Mouse (Mus musculus): Measurements from ENCODE around the gene Brd7. TPM values are rescaled to one million over a fixed set of nuclear protein-coding genes. Genes with fewer than 3 reads are reported as not detected.

Gene Brd7
- polyA plus RNA-seq (2015; fragmentation: Nextera tagmentation; extraction: Ambion mirVana): 77.2 and 85.2 TPM in 2 replicates

- peak within 1 kb of the TSS; percentile 93 for H3K4me2 ChIP-seq
- no peaks in the 10 kb centered on the region for H3K9me3 ChIP-seq
- peak within 1 kb of the TSS; percentile 91 for H3K27ac ChIP-seq
- no peaks in the 10 kb centered on the region for H3K27me3 ChIP-seq
- peaks cover 22% of the 10 kb centered on the region for H3K4me1 ChIP-seq
- under 1% methylated on average over 86 of the region's 91 CpGs for WGBS
- H3K36me3 ChIP-seq: peaks cover 25% of the 10 kb centered on the region
- H3K9ac ChIP-seq: peak within 1 kb of the TSS; percentile 98
- peak; percentile 83 for ATAC-seq (ENCODE audit: insufficient number of reproducible peaks, insufficient read depth, low FRiP score, low TSS enrichment, low read depth)
- H3K4me3 ChIP-seq: peak within 1 kb of the TSS; percentile 95
Measured at GRCm38 (mm10) chr8:88361708-88362428, at the start of gene Brd7. Brd7 (minus strand) TSS chr8:88362194.

GRCm38 (mm10) chr8:88411461-88411860 lies 49.5 kb upstream of the Brd7 start:
- Histone ChIP-seq H3K4me1 (no peaks in the 10 kb centered on the region), H3K36me3 (no peaks in the 10 kb centered on the region), H3K27me3 (no peaks in the 10 kb centered on the region), H3K4me3 (no peak overlapping the region), H3K9me3 (peaks cover 4% of the 10 kb centered on the region; the same call in 1 of the 2 replicates), H3K4me2 (no peak overlapping the region), H3K9ac (no peak overlapping the region), H3K27ac (no peak overlapping the region)
- 44% methylated on average over 6 of the region's 6 CpGs for WGBS
- no peak for ATAC-seq (ENCODE audit: insufficient number of reproducible peaks, insufficient read depth, low FRiP score, low TSS enrichment, low read depth)

DNA sequence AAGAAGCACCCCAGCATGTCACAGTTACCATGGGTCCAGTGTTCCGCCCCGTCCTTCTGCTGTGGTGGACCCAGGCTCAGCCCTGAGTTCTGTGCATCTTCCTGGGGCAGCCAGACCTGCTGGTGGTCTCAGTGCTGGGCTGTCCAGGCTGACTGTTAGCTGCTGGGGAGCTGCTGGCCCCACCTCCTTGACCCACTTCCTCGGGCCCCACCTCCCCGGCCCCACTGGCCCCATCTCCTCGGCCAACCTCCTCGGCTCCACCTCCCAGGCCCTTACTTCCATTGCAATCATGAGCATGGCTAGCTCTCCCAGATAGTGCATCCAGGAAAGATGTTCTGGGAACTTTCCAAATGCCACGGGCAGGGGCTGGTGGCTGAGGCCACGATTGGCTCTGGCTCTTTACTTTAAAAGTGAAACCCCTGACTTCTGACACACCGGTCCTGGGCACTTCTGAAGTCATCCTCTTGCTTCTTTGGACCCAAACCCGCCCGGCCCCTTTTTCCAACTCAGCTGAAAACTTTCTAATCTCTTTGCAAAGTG lies 47.5 kb upstream of the Brd7 start:
- Histone ChIP-seq H3K4me3 (no peak overlapping the region), H3K4me1 (no peaks in the 10 kb centered on the region), H3K36me3 (no peaks in the 10 kb centered on the region), H3K27me3 (no peaks in the 10 kb centered on the region), H3K9ac (no peak overlapping the region), H3K9me3 (peaks cover 8% of the 10 kb centered on the region; the same call in 1 of the 2 replicates), H3K4me2 (no peak overlapping the region), H3K27ac (no peak overlapping the region)
- no peak for ATAC-seq (ENCODE audit: insufficient number of reproducible peaks, insufficient read depth, low FRiP score, low TSS enrichment, low read depth)
- WGBS: 66% methylated on average over 11 of the region's 11 CpGs

DNA sequence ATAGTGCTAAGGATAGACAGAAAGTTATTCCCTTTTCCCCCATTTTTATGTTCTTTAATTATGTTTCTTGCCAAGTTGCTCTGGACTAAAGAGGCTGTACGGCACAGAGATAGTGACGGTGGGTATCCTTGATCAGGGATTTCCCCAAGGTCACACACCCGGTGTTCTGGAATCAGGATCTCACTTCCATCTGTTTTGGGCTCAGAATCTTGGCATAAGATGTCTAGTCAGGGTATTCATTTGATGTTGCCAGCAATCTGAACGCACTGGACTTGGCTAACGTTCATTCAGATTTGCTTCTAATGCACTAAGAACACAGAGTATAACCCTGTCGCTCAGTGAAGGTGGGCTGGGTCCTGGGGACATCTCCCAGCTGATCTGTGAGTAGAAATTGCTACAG lies 45.7 kb upstream of the Brd7 start:
- Histone ChIP-seq H3K27me3 (no peaks in the 10 kb centered on the region), H3K36me3 (no peaks in the 10 kb centered on the region), H3K4me2 (no peak overlapping the region), H3K9me3 (peaks cover 8% of the 10 kb centered on the region; the same call in 1 of the 2 replicates), H3K9ac (no peak overlapping the region), H3K4me1 (no peaks in the 10 kb centered on the region), H3K27ac (no peak overlapping the region), H3K4me3 (no peak overlapping the region)
- no peak for ATAC-seq (ENCODE audit: insufficient number of reproducible peaks, insufficient read depth, low FRiP score, low TSS enrichment, low read depth)
- 91% methylated on average over 6 of the region's 6 CpGs for WGBS

GRCm38 (mm10) chr8:88398060-88398459 lies 36.1 kb upstream of the Brd7 start:
- Histone ChIP-seq H3K27ac (no peak overlapping the region), H3K9me3 (no peaks in the 10 kb centered on the region), H3K4me2 (no peak overlapping the region), H3K4me3 (no peak overlapping the region), H3K4me1 (0 out of 2 replicates have a peak, but pooled peaks cover 5% of the 10 kb centered on the region), H3K27me3 (no peaks in the 10 kb centered on the region), H3K9ac (no peak overlapping the region), H3K36me3 (no peaks in the 10 kb centered on the region)
- no peak for ATAC-seq (ENCODE audit: insufficient number of reproducible peaks, insufficient read depth, low FRiP score, low TSS enrichment, low read depth)
- WGBS: 87% methylated on average over 4 of the region's 4 CpGs

- no peak overlapping the region for H3K27ac ChIP-seq
- no peak overlapping the region for H3K4me2 ChIP-seq
- no peaks in the 10 kb centered on the region for H3K36me3 ChIP-seq
- 91% methylated on average over 3 of the region's 3 CpGs for WGBS
- H3K4me1 ChIP-seq: peaks cover 9% of the 10 kb centered on the region
- no peaks in the 10 kb centered on the region for H3K9me3 ChIP-seq
- ATAC-seq (ENCODE audit: insufficient number of reproducible peaks, insufficient read depth, low FRiP score, low TSS enrichment, low read depth): no peak
- no peak overlapping the region for H3K9ac ChIP-seq
- H3K4me3 ChIP-seq: no peak overlapping the region
- H3K27me3 ChIP-seq: no peaks in the 10 kb centered on the region
Measured at GRCm38 (mm10) chr8:88393298-88393697, 31.3 kb upstream of the Brd7 start.

DNA sequence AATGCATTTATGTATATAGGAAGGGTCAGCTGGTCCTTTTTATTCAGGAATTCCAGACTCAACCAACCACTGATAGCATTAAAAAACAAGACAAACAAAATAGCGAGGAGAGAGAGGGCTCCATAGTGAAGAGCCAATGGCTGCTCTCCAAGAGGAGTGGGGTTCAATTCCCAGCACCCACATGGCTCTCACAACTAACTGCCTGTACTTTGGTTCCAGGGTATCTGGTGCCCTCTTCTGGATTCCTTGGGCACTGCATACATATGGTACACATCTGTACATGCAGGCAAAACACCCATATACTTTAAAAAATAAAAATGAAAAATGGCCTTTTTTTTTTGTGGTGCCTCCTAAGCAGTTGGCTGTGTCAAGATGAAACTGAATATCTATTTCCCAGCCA lies 28.8 kb upstream of the Brd7 start:
- no peak for ATAC-seq (ENCODE audit: insufficient number of reproducible peaks, insufficient read depth, low FRiP score, low TSS enrichment, low read depth)
- Histone ChIP-seq H3K4me2 (no peak overlapping the region), H3K4me3 (no peak overlapping the region), H3K4me1 (peaks cover 13% of the 10 kb centered on the region), H3K27me3 (no peaks in the 10 kb centered on the region), H3K36me3 (no peaks in the 10 kb centered on the region), H3K27ac (no peak overlapping the region), H3K9ac (no peak overlapping the region), H3K9me3 (no peaks in the 10 kb centered on the region)
- 69% methylated on average over 1 of the region's 1 CpGs for WGBS

DNA sequence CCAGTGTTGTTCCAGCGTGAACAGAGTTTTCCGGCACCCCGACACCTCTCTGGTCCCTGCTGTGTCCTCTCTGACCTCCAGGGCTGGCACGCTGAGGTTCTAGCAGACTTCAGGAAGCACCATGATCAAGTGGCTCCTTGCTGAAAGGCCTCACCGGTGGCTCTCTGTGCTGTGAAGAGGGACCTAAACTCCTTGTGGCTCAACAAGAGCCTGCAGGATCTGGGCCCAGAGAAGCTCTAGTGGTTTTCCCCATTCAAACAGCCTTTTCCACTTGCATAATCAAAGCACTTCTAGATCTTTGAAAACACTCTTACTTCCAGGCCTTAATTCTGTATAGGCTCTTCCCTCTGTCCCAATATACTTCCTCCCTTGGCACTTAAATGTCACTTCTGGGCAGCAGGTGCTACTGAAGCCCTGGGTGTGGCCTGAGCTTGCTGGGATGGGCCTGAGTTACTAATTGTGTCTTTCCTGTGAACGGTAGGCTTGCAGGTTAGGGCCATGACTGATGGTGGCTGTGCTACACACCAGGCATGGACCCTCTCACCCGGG lies 26.8 kb upstream of the Brd7 start:
- no peak for ATAC-seq (ENCODE audit: insufficient number of reproducible peaks, insufficient read depth, low FRiP score, low TSS enrichment, low read depth)
- H3K9me3 ChIP-seq: no peaks in the 10 kb centered on the region
- no peak overlapping the region for H3K9ac ChIP-seq

GRCm38 (mm10) chr8:88387874-88388273 lies 25.9 kb upstream of the Brd7 start:
- Histone ChIP-seq H3K27ac (no peak overlapping the region), H3K27me3 (no peaks in the 10 kb centered on the region), H3K9me3 (no peaks in the 10 kb centered on the region), H3K36me3 (no peaks in the 10 kb centered on the region), H3K4me1 (peaks cover 13% of the 10 kb centered on the region), H3K9ac (no peak overlapping the region), H3K4me3 (no peak overlapping the region), H3K4me2 (no peak overlapping the region)
- ATAC-seq (ENCODE audit: insufficient number of reproducible peaks, insufficient read depth, low FRiP score, low TSS enrichment, low read depth): no peak
- WGBS: 56% methylated on average over 8 of the region's 8 CpGs

More for the DNA sequence above, 26.8 kb upstream of the Brd7 start:
- H3K27me3 ChIP-seq: no peaks in the 10 kb centered on the region
- 80% methylated on average over 7 of the region's 7 CpGs for WGBS
- no peak overlapping the region for H3K4me2 ChIP-seq
- no peaks in the 10 kb centered on the region for H3K36me3 ChIP-seq
- H3K27ac ChIP-seq: no peak overlapping the region
- peaks cover 13% of the 10 kb centered on the region for H3K4me1 ChIP-seq
- no peak overlapping the region for H3K4me3 ChIP-seq

- no peak overlapping the region for H3K4me3 ChIP-seq
- H3K9me3 ChIP-seq: no peaks in the 10 kb centered on the region
- peaks cover 23% of the 10 kb centered on the region for H3K4me1 ChIP-seq
- peak overlapping the region; percentile 89 for H3K27ac ChIP-seq
- no peak overlapping the region for H3K9ac ChIP-seq
- H3K4me2 ChIP-seq: no peak overlapping the region
- no peak for ATAC-seq (ENCODE audit: insufficient number of reproducible peaks, insufficient read depth, low FRiP score, low TSS enrichment, low read depth)
- 83% methylated on average over 2 of the region's 2 CpGs for WGBS
- no peaks in the 10 kb centered on the region for H3K27me3 ChIP-seq
- no peaks in the 10 kb centered on the region for H3K36me3 ChIP-seq
Measured at GRCm38 (mm10) chr8:88383164-88383556, 21.2 kb upstream of the Brd7 start.

DNA sequence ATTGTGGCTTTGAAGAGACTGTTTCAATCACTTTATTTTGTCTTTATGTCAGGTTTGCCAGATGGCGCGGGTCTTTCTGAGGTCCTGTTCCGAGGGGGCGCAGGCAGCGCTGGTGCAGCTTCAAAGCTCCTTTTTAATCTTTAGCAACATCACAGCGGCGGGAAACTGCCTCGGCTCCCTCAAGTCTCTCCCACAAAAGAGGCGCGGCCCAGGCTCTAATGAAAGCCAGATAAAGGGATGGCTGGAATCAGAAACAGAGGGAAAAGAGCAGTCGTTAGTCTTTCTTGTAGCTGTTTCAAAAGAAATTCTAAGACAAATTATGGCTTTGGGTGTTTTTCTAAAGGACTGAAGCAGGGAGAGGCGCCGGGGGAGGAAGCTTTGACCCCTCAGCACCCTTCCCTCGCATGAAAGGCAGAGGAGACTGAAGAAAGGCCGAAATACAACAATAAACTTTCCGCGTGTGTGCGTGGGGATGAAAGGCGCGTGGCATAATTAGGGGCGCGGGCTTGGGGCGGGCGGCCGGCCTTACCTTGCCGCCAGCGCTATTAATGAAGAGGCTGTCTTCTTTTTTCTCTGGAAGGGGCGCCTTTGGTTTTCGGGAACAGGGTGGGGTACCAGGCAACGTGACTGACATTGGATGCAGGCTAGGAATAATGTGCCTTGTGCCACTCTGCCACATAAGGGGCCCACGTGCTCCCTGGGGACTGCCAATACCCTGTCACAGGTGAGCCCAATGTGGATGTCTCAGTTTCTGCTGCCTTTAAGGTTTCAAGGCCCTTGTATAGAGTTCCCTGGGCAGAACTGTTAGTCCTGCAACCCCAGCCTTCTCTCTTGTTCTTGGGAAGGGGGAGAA lies 20.5 kb upstream of the Brd7 start:
- Histone ChIP-seq H3K4me1 (peaks cover 20% of the 10 kb centered on the region), H3K4me2 (peak overlapping the region; percentile 41), H3K4me3 (0 out of 2 replicates have a peak overlapping the region, but pooled peaks have one; percentile 10), H3K9me3 (no peaks in the 10 kb centered on the region), H3K9ac (0 out of 2 replicates have a peak overlapping the region, but pooled peaks have one; percentile 17), H3K36me3 (no peaks in the 10 kb centered on the region), H3K27ac (peak overlapping the region; percentile 89), H3K27me3 (no peaks in the 10 kb centered on the region)
- ATAC-seq (ENCODE audit: insufficient number of reproducible peaks, insufficient read depth, low FRiP score, low TSS enrichment, low read depth): 0 out of 2 replicates have a peak, but pooled peaks have one; percentile 40
- WGBS: 39% methylated on average over 31 of the region's 31 CpGs

Measured in embryonic facial prominence, embryonic 13.5 days (tissue).